Mouse (Mus musculus) hindbrain, embryonic 13.5 days (tissue): Measurements from ENCODE around the gene Tbc1d16. TPM values are rescaled to one million over a fixed set of nuclear protein-coding genes. Genes with fewer than 3 reads are reported as not detected.
A peak's percentile ranks its signal among the peaks of the same experiment; 100 is the strongest.

ENCODE experiments used
- ATAC-seq: fragments of 200-750 bp; cut with Nextera tagmentation; 2 replicates; pipeline ENCODE4 v1.8.0; 2017; ENCODE audit warnings: moderate TSS enrichment; ENCODE audit not compliant: low FRiP score
- H3K27ac ChIP-seq: fragments of 300-500 bp; sonication (generic); 2 replicates; pipeline ENCODE4 v1.5.1; 2015; ENCODE audit warnings: inconsistent platforms, mild to moderate bottlenecking, moderate library complexity
- H3K27me3 ChIP-seq: fragments of 300-500 bp; sonication (generic); 2 replicates; pipeline ENCODE4 v1.6.1; 2015; ENCODE audit warnings: mild to moderate bottlenecking, inconsistent platforms
- H3K36me3 ChIP-seq: fragments of 300-500 bp; sonication (generic); 2 replicates; pipeline ENCODE4 v1.6.1; 2015; ENCODE audit warnings: mild to moderate bottlenecking, inconsistent platforms
- H3K4me1 ChIP-seq: fragments of 300-500 bp; sonication (generic); replicated peaks from 2 replicates; pipeline ENCODE4 v1.6.1; 2015; ENCODE audit warnings: inconsistent platforms
- H3K4me2 ChIP-seq: fragments of 300-500 bp; sonication (generic); 2 replicates; pipeline ENCODE4 v1.6.1; 2015; ENCODE audit warnings: inconsistent platforms, mild to moderate bottlenecking, moderate library complexity
- H3K4me3 ChIP-seq: fragments of 300-500 bp; sonication (generic); 2 replicates; pipeline ENCODE4 v1.5.1; 2015; ENCODE audit warnings: mild to moderate bottlenecking, inconsistent platforms
- H3K9ac ChIP-seq: fragments of 300-500 bp; sonication (generic); 2 replicates; pipeline ENCODE4 v1.6.1; 2015; ENCODE audit warnings: mild to moderate bottlenecking, inconsistent platforms
- H3K9me3 ChIP-seq: fragments of 300-500 bp; sonication (generic); 2 replicates; pipeline ENCODE4 v1.6.1; 2016; ENCODE audit warnings: inconsistent platforms
- WGBS: fragments of 180-500 bp; shearing (Covaris S2); methylation state at CpG from one replicate; pipeline ENCODE4 v1.1.7; 2015; 5-methylcytosine and 5-hydroxymethylcytosine counted together
- polyA plus RNA-seq: library from polyadenylated mRNA; unstranded; fragments of >200 nt; fragmentation: Nextera tagmentation; extraction: Ambion mirVana; gene quantifications from 2 replicates; pipeline ENCODE4 v1.2.1, GENCODE M21; 2015

The Tbc1d16 gene
- polyA plus RNA-seq, 1 experiment from 2014 or later, result 57.4 TPM

GRCm38 (mm10) chr11:119181861-119182395 lies 46.4 kb downstream of the Tbc1d16 start:
- Histone ChIP-seq H3K4me1 (peaks cover 79% of the 10 kb centered on the region), H3K9ac (no peak overlapping the region), H3K36me3 (no peaks in the 10 kb centered on the region), H3K27me3 (no peaks in the 10 kb centered on the region), H3K4me3 (no peak overlapping the region), H3K9me3 (no peaks in the 10 kb centered on the region), H3K27ac (peak overlapping the region; percentile 44), H3K4me2 (no peak overlapping the region)
- ATAC-seq, result no peak
- 76% methylated on average over 12 of the region's 12 CpGs for WGBS

GRCm38 (mm10) chr11:119180824-119181582 lies 47.3 kb downstream of the Tbc1d16 start:
- H3K36me3 ChIP-seq, result no peaks in the 10 kb centered on the region
- H3K4me2 ChIP-seq, result no peak overlapping the region
- no peak for ATAC-seq
- peak overlapping the region; percentile 5; the same call in 1 of the 2 replicates for H3K9ac ChIP-seq
- WGBS, result 69% methylated on average over 14 of the region's 14 CpGs
- H3K27me3 ChIP-seq, result no peaks in the 10 kb centered on the region
- no peak overlapping the region for H3K4me3 ChIP-seq
- no peaks in the 10 kb centered on the region for H3K9me3 ChIP-seq
- H3K4me1 ChIP-seq, result peaks cover 83% of the 10 kb centered on the region
- H3K27ac ChIP-seq, result peak overlapping the region; percentile 44

DNA sequence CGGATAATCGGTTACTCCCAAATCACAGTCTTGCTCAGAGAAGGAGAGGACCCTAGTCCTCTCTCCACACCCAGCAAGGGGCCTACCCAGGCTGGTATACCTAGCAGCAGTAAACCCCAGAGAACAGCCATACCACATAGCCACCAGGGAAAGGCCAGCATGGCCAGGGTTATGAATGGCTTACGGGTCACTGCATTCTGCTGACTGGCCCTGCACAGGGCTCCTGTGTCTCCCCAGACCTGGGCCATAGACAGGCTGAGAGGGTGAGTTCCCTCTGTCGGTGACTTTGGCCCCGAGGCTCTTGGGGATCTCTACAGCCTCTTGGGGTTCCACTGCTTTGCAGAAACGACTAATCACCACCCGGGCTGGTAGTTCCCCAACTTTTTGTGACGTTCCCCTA lies 50.0 kb downstream of the Tbc1d16 start:
- Histone ChIP-seq H3K9me3 (no peaks in the 10 kb centered on the region), H3K9ac (peak overlapping the region; percentile 49; the same call in 1 of the 2 replicates), H3K4me3 (no peak overlapping the region), H3K4me2 (no peak overlapping the region), H3K36me3 (peaks cover 10% of the 10 kb centered on the region), H3K4me1 (peaks cover 69% of the 10 kb centered on the region), H3K27me3 (no peaks in the 10 kb centered on the region), H3K27ac (peak overlapping the region; percentile 90)
- 56% methylated on average over 8 of the region's 8 CpGs for WGBS
- ATAC-seq, result no peak

GRCm38 (mm10) chr11:119176389-119177179 lies 51.7 kb downstream of the Tbc1d16 start:
- H3K9me3 ChIP-seq, result no peaks in the 10 kb centered on the region
- H3K36me3 ChIP-seq, result peaks cover 10% of the 10 kb centered on the region
- peak; percentile 59 for ATAC-seq
- peaks cover 69% of the 10 kb centered on the region for H3K4me1 ChIP-seq
- peak overlapping the region; percentile 49 for H3K9ac ChIP-seq
- no peaks in the 10 kb centered on the region for H3K27me3 ChIP-seq
- WGBS, result 33% methylated on average over 27 of the region's 27 CpGs
- peak overlapping the region; percentile 32 for H3K4me2 ChIP-seq
- peak overlapping the region; percentile 90 for H3K27ac ChIP-seq
- H3K4me3 ChIP-seq, result no peak overlapping the region

DNA sequence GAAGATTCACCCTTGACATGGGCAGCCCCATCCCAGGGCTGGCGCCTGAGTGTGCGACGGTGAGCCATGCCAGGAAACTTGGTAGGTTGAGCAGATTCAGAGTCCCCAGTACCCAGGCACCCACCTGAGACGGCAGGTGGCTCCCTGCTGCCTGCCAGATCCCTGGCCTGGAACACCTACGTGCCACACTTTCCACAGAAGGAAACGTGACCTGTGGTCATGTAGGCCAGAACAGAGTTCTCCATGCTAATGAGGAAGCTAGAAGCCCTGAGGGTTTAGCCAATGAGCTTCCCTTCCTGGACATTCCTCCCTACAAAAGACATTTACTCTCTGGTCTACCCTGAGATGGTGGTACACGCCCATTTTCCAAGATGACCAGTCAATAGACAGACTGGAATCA lies 56.7 kb downstream of the Tbc1d16 start:
- WGBS, result 93% methylated on average over 7 of the region's 7 CpGs

GRCm38 (mm10) chr11:119168851-119169250 lies 59.4 kb downstream of the Tbc1d16 start:
- Histone ChIP-seq H3K4me1 (peaks cover 32% of the 10 kb centered on the region), H3K9me3 (no peaks in the 10 kb centered on the region), H3K36me3 (peaks cover 1% of the 10 kb centered on the region; the same call in 1 of the 2 replicates), H3K27ac (no peak overlapping the region), H3K9ac (no peak overlapping the region), H3K27me3 (no peaks in the 10 kb centered on the region), H3K4me2 (no peak overlapping the region), H3K4me3 (no peak overlapping the region)
- ATAC-seq, result no peak
- WGBS, result 88% methylated on average over 1 of the region's 1 CpGs

More for the DNA sequence above, 56.7 kb downstream of the Tbc1d16 start:
- Histone ChIP-seq H3K4me2 (no peak overlapping the region), H3K4me1 (peaks cover 29% of the 10 kb centered on the region), H3K27me3 (no peaks in the 10 kb centered on the region), H3K4me3 (no peak overlapping the region), H3K9ac (no peak overlapping the region), H3K27ac (no peak overlapping the region), H3K9me3 (no peaks in the 10 kb centered on the region), H3K36me3 (peaks cover 10% of the 10 kb centered on the region)
- no peak for ATAC-seq

GRCm38 (mm10) chr11:119165995-119166394 lies 62.3 kb downstream of the Tbc1d16 start:
- Histone ChIP-seq H3K9ac (no peak overlapping the region), H3K4me2 (no peak overlapping the region), H3K4me3 (no peak overlapping the region), H3K36me3 (no peaks in the 10 kb centered on the region), H3K9me3 (no peaks in the 10 kb centered on the region), H3K27me3 (no peaks in the 10 kb centered on the region), H3K27ac (no peak overlapping the region), H3K4me1 (peaks cover 28% of the 10 kb centered on the region)
- whole genome bisulfite sequencing, result 85% methylated on average over 10 of the region's 10 CpGs
- no peak for ATAC-seq

DNA sequence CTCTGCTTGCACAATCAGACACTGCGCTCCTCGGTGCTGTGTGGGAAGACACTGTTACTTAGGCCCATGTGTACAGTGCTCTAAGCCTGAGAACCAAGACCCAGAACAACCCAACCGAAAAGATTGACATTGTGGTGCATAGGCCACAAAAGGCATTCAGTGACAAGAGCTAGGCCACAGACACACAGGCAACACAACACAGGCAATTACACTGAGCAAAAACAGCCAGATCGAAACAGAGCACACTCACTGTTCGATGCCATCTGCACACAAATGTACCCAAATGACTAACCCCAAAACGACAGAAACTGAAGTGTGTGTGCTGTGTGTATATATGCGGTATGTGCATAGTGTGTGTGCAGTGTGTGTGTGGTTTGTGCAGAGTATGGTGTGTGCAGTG lies 63.9 kb downstream of the Tbc1d16 start:
- ATAC-seq, result no peak
- Histone ChIP-seq H3K4me1 (peaks cover 38% of the 10 kb centered on the region), H3K4me3 (no peak overlapping the region), H3K27me3 (no peaks in the 10 kb centered on the region), H3K9ac (no peak overlapping the region), H3K9me3 (no peaks in the 10 kb centered on the region), H3K36me3 (no peaks in the 10 kb centered on the region), H3K4me2 (no peak overlapping the region), H3K27ac (peak overlapping the region; percentile 6; the same call in 1 of the 2 replicates)
- WGBS, result 83% methylated on average over 7 of the region's 7 CpGs

DNA sequence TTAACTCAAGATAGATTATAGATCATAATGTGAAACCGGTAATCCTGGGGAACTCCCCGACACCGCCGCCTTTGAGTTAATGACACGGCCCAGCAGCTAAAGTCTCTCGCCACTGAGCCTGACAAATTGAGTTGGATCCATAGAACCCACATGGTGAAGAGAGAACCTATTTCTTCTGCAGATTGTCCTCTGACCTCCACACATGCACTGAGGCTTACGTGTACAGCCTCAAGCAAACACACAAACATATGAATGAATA lies 64.6 kb downstream of the Tbc1d16 start:
- ATAC-seq, result no peak
- Histone ChIP-seq H3K9ac (no peak overlapping the region), H3K4me3 (no peak overlapping the region), H3K36me3 (no peaks in the 10 kb centered on the region), H3K4me1 (peaks cover 45% of the 10 kb centered on the region), H3K9me3 (no peaks in the 10 kb centered on the region), H3K4me2 (no peak overlapping the region), H3K27ac (no peak overlapping the region), H3K27me3 (no peaks in the 10 kb centered on the region)
- 76% methylated on average over 7 of the region's 7 CpGs for WGBS

GRCm38 (mm10) chr11:119162959-119163733 lies 65.2 kb downstream of the Tbc1d16 start:
- Histone ChIP-seq H3K4me3 (no peak overlapping the region), H3K4me1 (peaks cover 50% of the 10 kb centered on the region), H3K9me3 (no peaks in the 10 kb centered on the region), H3K9ac (no peak overlapping the region), H3K4me2 (no peak overlapping the region), H3K36me3 (no peaks in the 10 kb centered on the region), H3K27ac (peak overlapping the region; percentile 52; the same call in 1 of the 2 replicates), H3K27me3 (no peaks in the 10 kb centered on the region)
- no peak for ATAC-seq
- 73% methylated on average over 22 of the region's 22 CpGs for WGBS

DNA sequence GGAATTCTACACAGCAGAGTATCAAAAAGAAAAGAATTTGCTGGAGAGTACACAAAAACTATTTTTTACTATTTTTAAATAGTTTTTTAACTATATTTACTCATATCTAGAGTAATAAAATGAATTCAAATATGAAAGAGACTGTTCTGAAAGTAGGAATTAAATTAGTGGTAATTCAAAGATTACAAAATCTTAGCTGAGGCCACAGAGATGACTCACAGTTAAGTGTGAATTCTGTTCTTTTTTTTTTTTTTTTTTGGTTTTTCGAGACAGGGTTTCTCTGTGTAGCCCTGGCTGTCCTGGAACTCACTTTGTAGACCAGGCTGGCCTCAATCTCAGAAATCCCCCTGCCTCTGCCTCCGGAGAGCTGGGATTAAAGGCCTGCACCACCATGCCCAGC lies 66.6 kb downstream of the Tbc1d16 start:
- H3K9me3 ChIP-seq, result no peaks in the 10 kb centered on the region
- H3K4me1 ChIP-seq, result peaks cover 65% of the 10 kb centered on the region
- H3K27ac ChIP-seq, result no peak overlapping the region
- no peaks in the 10 kb centered on the region for H3K36me3 ChIP-seq
- H3K9ac ChIP-seq, result no peak overlapping the region
- 91% methylated on average over 2 of the region's 2 CpGs for WGBS
- H3K4me2 ChIP-seq, result no peak overlapping the region
- no peaks in the 10 kb centered on the region for H3K27me3 ChIP-seq
- H3K4me3 ChIP-seq, result no peak overlapping the region
- ATAC-seq, result no peak

DNA sequence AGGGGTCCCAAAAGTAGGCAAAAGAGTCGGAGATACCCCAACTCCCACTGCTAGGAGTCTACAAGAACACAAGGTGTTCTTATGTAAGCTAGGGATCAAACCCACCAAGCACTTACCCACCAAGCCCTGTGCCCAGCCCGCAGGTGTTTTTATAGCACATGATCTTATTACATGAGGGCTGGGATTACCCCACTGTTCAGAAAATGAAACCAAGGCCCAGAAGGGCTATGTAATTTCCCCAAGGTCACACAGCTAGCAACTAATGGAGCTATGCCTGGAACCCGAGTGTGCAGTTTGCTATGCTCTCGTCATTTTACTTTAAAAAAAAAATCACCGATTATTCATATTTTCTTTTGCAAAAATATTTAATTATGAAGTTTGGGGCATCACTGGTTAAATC lies 68.2 kb downstream of the Tbc1d16 start:
- Histone ChIP-seq H3K27ac (peak overlapping the region; percentile 55; the same call in 1 of the 2 replicates), H3K4me3 (no peak overlapping the region), H3K9ac (no peak overlapping the region), H3K4me2 (no peak overlapping the region), H3K27me3 (peaks cover 3% of the 10 kb centered on the region), H3K4me1 (peaks cover 76% of the 10 kb centered on the region), H3K9me3 (no peaks in the 10 kb centered on the region), H3K36me3 (peaks cover 8% of the 10 kb centered on the region)
- no peak for ATAC-seq
- 85% methylated on average over 5 of the region's 5 CpGs for WGBS
